Mouse (Mus musculus) adrenal gland, postnatal 4 days (tissue): ENCODE measurements around the gene Polr3b. TPM values are rescaled to one million over a fixed set of nuclear protein-coding genes. Genes with fewer than 3 reads are reported as not detected.

Source experiments
- DNase-seq, 2 experiments: peaks; one replicate each; pipeline ENCODE4 v3.0.0; 2021 to 2022; ENCODE audit warnings: low spot score in 2 of 2, mixed read lengths in 2 of 2
- total RNA-seq, 2 experiments: library from RNA; stranded (reverse); gene quantifications; 2 replicates each; pipeline ENCODE4 v1.2.3; 2021

Polr3b gene
- total RNA-seq, 2 experiments from 2014 or later: 28.5 to 31.6 TPM

DNA sequence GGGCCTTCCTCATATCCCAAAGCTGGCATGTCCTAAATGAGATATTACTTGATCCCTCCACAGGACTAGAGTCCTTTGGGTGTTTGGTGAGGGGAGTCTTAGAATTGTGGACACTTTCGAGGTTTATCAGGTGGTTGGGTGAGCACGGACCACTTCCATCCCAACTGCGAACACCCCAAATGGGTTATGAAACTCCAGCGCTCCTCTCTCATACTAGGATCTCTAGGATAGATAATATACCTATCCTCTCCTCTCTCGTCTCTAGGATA lies 136.0 kb downstream of the Polr3b start:
- DNase-seq: no peak

DNA sequence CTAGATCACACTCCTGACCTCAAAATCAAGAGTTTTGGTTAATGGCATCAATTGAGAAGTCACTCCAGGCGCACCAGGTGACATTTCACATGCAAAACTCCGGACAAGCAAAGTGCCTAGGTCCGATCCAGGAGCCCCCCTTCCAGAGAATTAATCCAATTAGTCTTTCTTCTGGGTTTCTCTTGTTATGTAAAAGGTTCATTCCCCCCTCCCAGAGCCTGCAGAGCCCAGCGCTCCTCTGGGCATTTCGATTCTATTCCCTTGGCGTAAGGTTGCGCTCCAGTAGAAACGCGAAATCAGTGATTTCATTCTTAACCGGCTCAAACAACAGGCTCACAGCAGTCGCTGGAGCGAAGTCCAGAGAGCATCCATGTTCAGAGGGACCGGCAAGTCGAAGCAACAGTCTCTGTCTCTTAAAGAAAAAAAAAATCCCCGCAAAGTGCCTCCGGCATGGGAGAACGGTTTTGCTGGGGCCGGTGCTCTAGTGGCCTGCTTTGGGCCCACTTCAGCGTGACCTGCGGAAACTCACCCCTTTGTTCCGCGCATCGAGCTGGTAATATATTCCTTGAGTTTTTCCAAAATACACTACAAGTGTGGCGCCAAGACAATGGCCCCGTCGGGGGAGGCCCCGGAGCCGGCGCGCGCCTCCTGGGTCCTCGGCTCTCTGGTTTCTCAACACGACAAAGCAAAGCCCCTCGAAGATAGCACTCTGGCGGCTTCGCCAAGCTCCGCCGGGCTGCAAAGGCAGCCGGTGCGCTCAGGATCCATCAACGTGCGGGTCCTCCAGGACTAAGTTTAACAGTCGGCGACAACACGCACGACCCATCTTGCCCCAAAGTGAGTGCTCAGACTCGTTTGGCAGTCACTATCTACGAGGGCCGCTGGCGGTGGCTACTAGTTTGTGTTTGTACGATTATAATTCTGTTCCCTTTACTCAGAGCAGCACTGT lies 136.7 kb downstream of the Polr3b start:
- no peak for DNase-seq

DNA sequence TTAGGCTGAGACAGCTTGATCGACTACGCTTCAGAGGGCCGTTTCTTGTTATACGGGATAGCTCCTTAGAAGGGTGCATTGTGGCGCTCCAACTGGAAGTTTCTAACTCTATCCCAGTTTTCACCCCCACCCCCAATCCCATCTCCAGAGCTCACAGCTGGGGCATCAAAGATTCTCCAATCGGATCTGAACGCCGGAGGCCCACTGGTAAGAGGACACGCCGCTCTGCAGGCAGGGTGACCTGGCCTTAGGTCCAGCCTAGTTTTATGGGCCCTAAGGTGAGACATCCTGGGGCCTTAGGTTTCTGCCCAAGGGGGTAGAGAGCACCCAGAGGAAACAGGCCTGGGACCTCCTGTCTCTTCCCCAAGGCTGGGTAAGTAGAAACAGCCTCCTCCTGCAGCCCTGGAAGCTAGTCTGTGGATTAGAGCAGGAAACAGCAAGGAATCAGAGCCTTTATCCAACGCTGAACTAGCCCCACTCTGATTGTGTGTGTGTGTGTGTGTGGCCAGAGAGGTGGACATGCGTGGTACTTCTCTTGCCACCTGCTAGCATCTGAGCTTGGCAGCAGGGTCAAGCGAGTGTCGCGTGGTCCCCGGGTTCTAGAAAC lies 137.5 kb downstream of the Polr3b start:
- no peak for DNase-seq

DNA sequence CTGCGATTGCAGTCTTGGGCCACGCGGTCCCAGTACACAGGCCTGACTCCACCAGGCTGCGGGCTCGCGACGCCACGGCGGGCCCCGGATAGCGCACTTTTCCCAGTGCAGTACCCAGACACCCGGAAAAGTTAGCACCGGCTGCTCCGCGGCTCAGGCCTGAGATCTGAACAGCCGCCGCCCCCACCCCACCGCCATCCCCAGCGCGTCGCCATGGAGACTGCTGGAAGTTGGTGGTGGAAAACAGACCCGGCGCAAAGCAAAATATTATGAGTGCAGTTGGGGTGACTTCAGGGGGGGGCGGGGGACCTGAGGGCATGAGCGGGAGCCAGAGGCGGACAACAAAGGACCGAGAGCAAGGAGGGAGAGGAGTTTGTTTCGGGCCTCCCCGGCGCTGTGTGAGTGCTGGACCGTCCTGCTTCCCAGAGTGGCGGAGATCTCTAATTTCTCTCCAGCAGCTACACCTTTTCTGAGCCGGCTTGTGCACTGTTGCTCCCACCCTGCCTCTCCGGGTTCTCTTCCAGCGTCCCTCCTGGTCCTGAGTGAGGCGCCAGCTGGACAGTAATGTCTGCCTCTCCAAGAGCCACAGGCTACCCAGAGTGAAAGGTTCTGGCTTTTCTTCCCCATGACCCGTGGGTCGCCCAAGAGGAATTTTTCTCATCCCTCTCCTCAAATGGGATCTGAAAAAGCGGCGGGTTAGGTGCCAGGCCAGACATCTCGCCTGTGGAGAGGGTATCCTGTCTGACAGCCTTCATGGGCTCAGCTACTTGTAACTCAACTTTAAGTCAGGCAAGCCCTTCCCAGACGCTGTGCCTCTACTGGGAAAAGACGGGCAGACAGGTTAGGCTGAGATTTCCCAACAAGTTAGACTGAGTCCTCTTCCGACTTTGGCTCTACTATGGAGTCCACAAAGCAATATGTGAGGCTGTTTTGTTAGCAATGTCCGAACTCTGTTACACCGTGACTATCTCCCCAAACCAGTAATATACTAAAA lies 138.3 kb downstream of the Polr3b start:
- DNase-seq: no peak

DNA sequence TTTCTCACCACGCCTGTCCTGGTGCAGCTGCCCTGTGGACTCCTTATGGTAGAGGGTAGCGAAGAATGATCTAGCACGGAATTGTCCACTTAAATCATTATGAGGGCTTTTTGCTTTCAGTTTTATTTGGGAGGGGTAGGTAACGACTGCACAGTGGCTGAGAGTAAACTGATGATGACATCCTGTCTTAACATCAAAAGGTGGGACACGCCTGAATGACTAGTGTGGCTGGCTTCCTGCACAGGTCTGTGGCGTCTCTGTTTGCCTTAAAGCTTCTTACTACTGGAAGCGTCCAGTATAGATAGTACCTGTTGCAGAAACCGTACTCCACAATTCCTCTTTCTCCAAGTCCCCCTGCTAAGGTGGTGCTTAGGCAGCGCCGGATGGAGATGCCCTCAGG lies 146.7 kb downstream of the Polr3b start:
- no peak for DNase-seq

DNA sequence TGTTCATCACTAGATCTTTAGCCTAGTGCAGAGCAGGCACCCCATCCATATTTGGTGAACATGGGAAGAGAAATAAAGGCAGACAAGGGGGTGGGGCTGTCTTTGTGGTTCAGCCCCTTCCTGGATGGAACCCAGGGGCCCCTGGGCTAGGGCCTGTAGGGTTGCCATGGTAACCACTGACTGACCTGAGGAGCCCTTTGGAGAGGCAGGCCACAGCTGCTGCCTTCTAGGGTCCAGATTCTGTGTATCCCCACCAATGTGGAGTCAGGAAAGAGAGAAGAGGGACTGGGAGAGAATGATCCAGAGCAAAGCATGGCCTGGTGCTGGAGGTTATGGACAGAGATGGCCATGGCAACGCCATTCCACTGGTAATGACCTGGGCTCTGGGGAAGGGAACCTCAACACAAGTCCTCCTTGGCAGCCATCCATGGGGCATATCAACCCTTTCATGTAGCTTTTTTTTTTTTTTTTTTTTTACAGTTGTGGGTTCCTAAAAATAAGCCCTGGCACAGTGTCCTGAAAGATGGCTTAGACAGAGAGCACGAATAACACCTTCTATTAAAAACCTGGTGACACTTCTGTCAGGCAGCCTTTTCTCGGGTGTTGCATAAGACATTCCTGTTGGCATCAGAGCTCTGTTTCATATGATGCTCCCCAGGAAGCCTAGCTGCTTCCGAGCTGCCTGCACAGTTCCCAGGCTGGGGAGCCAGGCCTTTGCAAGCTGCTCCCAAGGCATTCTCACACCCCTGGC lies 150.5 kb downstream of the Polr3b start:
- no peak for DNase-seq

DNA sequence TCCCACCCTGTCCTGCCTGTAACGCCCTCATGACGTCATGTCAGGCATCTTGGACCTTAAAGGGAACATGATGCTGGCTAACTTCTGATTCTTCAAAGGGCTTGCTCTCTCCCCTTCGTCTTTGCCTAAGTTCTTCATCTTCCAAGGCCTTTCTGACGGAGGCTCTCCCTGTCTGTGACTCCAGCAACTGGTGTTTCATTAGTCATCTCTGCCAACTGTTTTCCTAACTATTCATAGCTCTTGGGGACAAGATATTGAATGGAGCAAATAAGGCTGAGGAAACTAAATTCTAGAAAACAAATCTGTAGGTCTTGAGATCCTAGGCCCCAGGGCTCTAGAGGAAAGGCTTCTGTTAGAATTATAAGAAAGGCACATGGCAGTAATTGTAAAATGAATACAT lies 151.8 kb downstream of the Polr3b start:
- DNase-seq: no peak

DNA sequence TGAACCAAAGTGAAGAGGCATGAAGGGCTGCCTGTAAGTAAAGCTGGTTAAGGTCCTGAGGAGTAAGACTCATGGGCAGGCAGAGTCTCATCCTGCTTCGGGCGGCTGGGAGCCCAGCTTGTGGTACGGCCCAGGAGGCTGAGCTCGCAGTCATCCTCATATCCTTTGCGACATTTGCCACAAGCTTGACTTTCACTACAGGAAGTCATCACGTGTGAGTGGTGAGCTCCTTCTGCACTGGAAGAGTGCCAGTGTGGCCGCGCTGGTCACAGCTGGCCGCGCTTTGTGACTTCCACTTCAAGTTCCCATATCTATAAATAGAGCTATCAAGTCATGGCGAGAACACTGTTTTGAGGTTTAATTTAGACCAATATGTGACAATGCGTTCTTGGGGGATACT lies 152.5 kb downstream of the Polr3b start:
- DNase-seq: no peak

Other genes with a start within 250 kb of the Polr3b start
- gene Nuak1, start 181.7 kb upstream of the Polr3b start, total RNA-seq: 10 to 100 TPM; 13.4 to 13.5 TPM
- gene Ckap4, start 88.2 kb upstream of the Polr3b start, total RNA-seq: 100 to 1,000 TPM in 1 of 2 experiments, 10 to 100 TPM in 1; 96.9 to 103 TPM
- 10 to 100 TPM; 50.1 to 51.2 TPM for gene Tcp11l2, start 45.7 kb upstream of the Polr3b start, total RNA-seq
- under 1 TPM in 1 of 2 experiments, not detected in 1; 0.17 TPM for gene Rfx4, start 133.8 kb downstream of the Polr3b start, total RNA-seq